Mouse (Mus musculus): ENCODE data around the gene Gde1. TPM values are rescaled to one million over a fixed set of nuclear protein-coding genes. Genes with fewer than 3 reads are reported as not detected.

Gde1 gene
- polyA plus RNA-seq (2015; fragmentation: Nextera tagmentation; extraction: Ambion mirVana) = 174 and 191 TPM in 2 replicates

GRCm38 (mm10) chr7:118705101-118705961, at the start of gene Gde1:
Gde1 (minus strand) TSS chr7:118705778.
- Histone ChIP-seq H3K4me1 (replicated peaks) (peaks cover 29% of the 10 kb centered on the region), H3K9ac (peak within 1 kb of the TSS; percentile 94), H3K4me2 (peak within 1 kb of the TSS; percentile 64), H3K9me3 (no peaks in the 10 kb centered on the region), H3K27me3 (no peaks in the 10 kb centered on the region), H3K36me3 (peaks cover 9% of the 10 kb centered on the region), H3K27ac (replicated peaks) (peak within 1 kb of the TSS; percentile 94), H3K4me3 (peak within 1 kb of the TSS; percentile 89)
- under 1% methylated on average over 44 of the region's 66 CpGs for WGBS
- peak; percentile 94 for ATAC-seq (ENCODE audit: low read depth)

- H3K4me1 ChIP-seq (replicated peaks) = no peaks in the 10 kb centered on the region
- H3K4me2 ChIP-seq = no peak overlapping the region
- ATAC-seq (ENCODE audit: low read depth) = no peak
- no peaks in the 10 kb centered on the region for H3K27me3 ChIP-seq
- no peaks in the 10 kb centered on the region for H3K9me3 ChIP-seq
- no peak overlapping the region for H3K27ac ChIP-seq (replicated peaks)
- no peak overlapping the region for H3K4me3 ChIP-seq
- H3K36me3 ChIP-seq = peaks cover 94% of the 10 kb centered on the region
- no peak overlapping the region for H3K9ac ChIP-seq
- WGBS = 88% methylated on average over 7 of the region's 7 CpGs
Measured at GRCm38 (mm10) chr7:118751625-118752024, 46.0 kb upstream of the Gde1 start.

- ATAC-seq (ENCODE audit: low read depth) = no peak
- WGBS = 76% methylated on average over 8 of the region's 8 CpGs
- Histone ChIP-seq H3K27ac (replicated peaks) (no peak overlapping the region), H3K4me2 (no peak overlapping the region), H3K4me3 (no peak overlapping the region), H3K36me3 (peaks cover 94% of the 10 kb centered on the region), H3K4me1 (replicated peaks) (no peaks in the 10 kb centered on the region), H3K9ac (no peak overlapping the region), H3K9me3 (no peaks in the 10 kb centered on the region), H3K27me3 (no peaks in the 10 kb centered on the region)
Measured at GRCm38 (mm10) chr7:118749706-118750105, 44.1 kb upstream of the Gde1 start.

GRCm38 (mm10) chr7:118747891-118748672, 42.5 kb upstream of the Gde1 start:
- Histone ChIP-seq H3K4me2 (no peak overlapping the region), H3K4me3 (no peak overlapping the region), H3K9ac (no peak overlapping the region), H3K36me3 (peaks cover 89% of the 10 kb centered on the region), H3K9me3 (no peaks in the 10 kb centered on the region), H3K4me1 (replicated peaks) (no peaks in the 10 kb centered on the region), H3K27ac (replicated peaks) (no peak overlapping the region), H3K27me3 (no peaks in the 10 kb centered on the region)
- no peak for ATAC-seq (ENCODE audit: low read depth)
- WGBS = 85% methylated on average over 12 of the region's 12 CpGs

GRCm38 (mm10) chr7:118744766-118745165, 39.2 kb upstream of the Gde1 start:
- H3K36me3 ChIP-seq = peaks cover 57% of the 10 kb centered on the region
- no peak for ATAC-seq (ENCODE audit: low read depth)
- 96% methylated on average over 5 of the region's 5 CpGs for WGBS
- peaks cover 20% of the 10 kb centered on the region for H3K4me1 ChIP-seq (replicated peaks)
- no peak overlapping the region for H3K4me3 ChIP-seq
- H3K27ac ChIP-seq (replicated peaks) = no peak overlapping the region
- H3K27me3 ChIP-seq = no peaks in the 10 kb centered on the region
- no peaks in the 10 kb centered on the region for H3K9me3 ChIP-seq
- no peak overlapping the region for H3K4me2 ChIP-seq
- no peak overlapping the region for H3K9ac ChIP-seq

- peaks cover 20% of the 10 kb centered on the region for H3K4me1 ChIP-seq (replicated peaks)
Measured at GRCm38 (mm10) chr7:118742278-118742677, 36.7 kb upstream of the Gde1 start.

GRCm38 (mm10) chr7:118740532-118741338, 35.2 kb upstream of the Gde1 start:
- ATAC-seq (ENCODE audit: low read depth) = peak; percentile 98
- Histone ChIP-seq H3K27ac (replicated peaks) (peak overlapping the region; percentile 87), H3K4me2 (peak overlapping the region; percentile 82), H3K36me3 (peaks cover 32% of the 10 kb centered on the region), H3K9ac (peak overlapping the region; percentile 82), H3K27me3 (no peaks in the 10 kb centered on the region), H3K9me3 (no peaks in the 10 kb centered on the region), H3K4me1 (replicated peaks) (peaks cover 20% of the 10 kb centered on the region), H3K4me3 (peak overlapping the region; percentile 77)
- WGBS = 3% methylated on average over 41 of the region's 41 CpGs

More at GRCm38 (mm10) chr7:118742278-118742677, 36.7 kb upstream of the Gde1 start:
- Histone ChIP-seq H3K36me3 (peaks cover 36% of the 10 kb centered on the region), H3K27me3 (no peaks in the 10 kb centered on the region), H3K4me2 (no peak overlapping the region), H3K27ac (replicated peaks) (no peak overlapping the region), H3K4me3 (no peak overlapping the region), H3K9ac (no peak overlapping the region), H3K9me3 (no peaks in the 10 kb centered on the region)
- ATAC-seq (ENCODE audit: low read depth) = no peak
- WGBS = 86% methylated on average over 4 of the region's 6 CpGs

- Histone ChIP-seq H3K27me3 (no peaks in the 10 kb centered on the region), H3K9ac (peak within 1 kb of the TSS; percentile 82), H3K4me1 (replicated peaks) (peaks cover 20% of the 10 kb centered on the region), H3K27ac (replicated peaks) (peak within 1 kb of the TSS; percentile 87), H3K4me2 (peak within 1 kb of the TSS; percentile 82), H3K36me3 (peaks cover 30% of the 10 kb centered on the region), H3K4me3 (peak within 1 kb of the TSS; percentile 77), H3K9me3 (no peaks in the 10 kb centered on the region)
- peak; percentile 94 for ATAC-seq (ENCODE audit: low read depth)
- WGBS = 2% methylated on average over 15 of the region's 16 CpGs
Measured at GRCm38 (mm10) chr7:118739975-118740531, 34.5 kb upstream of the Gde1 start, which contains the start of gene Vps35l. Vps35l (plus strand) TSS chr7:118740226.

- H3K27ac ChIP-seq (replicated peaks) = no peak overlapping the region
- WGBS = 74% methylated on average over 1 of the region's 1 CpGs
Measured at GRCm38 (mm10) chr7:118738730-118739129, 33.2 kb upstream of the Gde1 start.

GRCm38 (mm10) chr7:118733225-118733624, 27.6 kb upstream of the Gde1 start:
- no peak overlapping the region for H3K4me2 ChIP-seq
- no peaks in the 10 kb centered on the region for H3K4me1 ChIP-seq (replicated peaks)
- no peak overlapping the region for H3K27ac ChIP-seq (replicated peaks)
- no peaks in the 10 kb centered on the region for H3K27me3 ChIP-seq
- no peaks in the 10 kb centered on the region for H3K9me3 ChIP-seq
- H3K4me3 ChIP-seq = no peak overlapping the region
- no peak overlapping the region for H3K9ac ChIP-seq
- WGBS = 96% methylated on average over 13 of the region's 13 CpGs
- no peak for ATAC-seq (ENCODE audit: low read depth)
- H3K36me3 ChIP-seq = peaks cover 74% of the 10 kb centered on the region

More at GRCm38 (mm10) chr7:118738730-118739129, 33.2 kb upstream of the Gde1 start:
- Histone ChIP-seq H3K4me3 (no peak overlapping the region), H3K4me1 (replicated peaks) (peaks cover 20% of the 10 kb centered on the region), H3K4me2 (no peak overlapping the region), H3K9me3 (no peaks in the 10 kb centered on the region), H3K27me3 (no peaks in the 10 kb centered on the region), H3K9ac (no peak overlapping the region), H3K36me3 (peaks cover 32% of the 10 kb centered on the region)
- no peak for ATAC-seq (ENCODE audit: low read depth)

GRCm38 (mm10) chr7:118731781-118732180, 26.2 kb upstream of the Gde1 start:
- H3K36me3 ChIP-seq = peaks cover 80% of the 10 kb centered on the region
- no peaks in the 10 kb centered on the region for H3K9me3 ChIP-seq
- H3K27ac ChIP-seq (replicated peaks) = no peak overlapping the region
- H3K4me3 ChIP-seq = no peak overlapping the region
- H3K4me1 ChIP-seq (replicated peaks) = no peaks in the 10 kb centered on the region
- H3K27me3 ChIP-seq = no peaks in the 10 kb centered on the region
- 94% methylated on average over 3 of the region's 3 CpGs for WGBS
- H3K9ac ChIP-seq = no peak overlapping the region
- H3K4me2 ChIP-seq = no peak overlapping the region
- no peak for ATAC-seq (ENCODE audit: low read depth)
